Mouse (Mus musculus): ENCODE measurements at regions not wholly inside any gene's neighbourhood (a gene's known extent, or its start where the extent isn't known, plus 50 kb on each side); places are given as distances from the start of the nearest gene placed in this dataset.

- Histone ChIP-seq H3K27me3 (ENCODE audit: control insufficient read depth in 1 of 2, insufficient read depth in 2 of 2, low read length in 2 of 2) (peaks cover 0 to 2% of the 10 kb centered on the region in 2 experiments; a peak in 1 of 4 replicates), H3K9ac (ENCODE audit: control insufficient read depth, low read depth, low read length, poor library complexity, severe bottlenecking) (no peak overlapping the region), H3K79me2 (ENCODE audit: control insufficient read depth, insufficient read depth, low read length, poor library complexity) (no peaks in the 10 kb centered on the region), H3K4me1 (ENCODE audit: control insufficient read depth in 1 of 2, insufficient read depth in 2 of 2, low read length in 2 of 2) (no peaks in the 10 kb centered on the region), H3K9me3 (replicated peaks; ENCODE audit: insufficient read depth, low read length) (no peaks in the 10 kb centered on the region), H3K36me3 (ENCODE audit: control insufficient read depth in 1 of 2, insufficient read depth in 2 of 2, low read length in 2 of 2) (no peaks in the 10 kb centered on the region), H3K27ac (ENCODE audit: control insufficient read depth, low read depth, low read length) (no peak overlapping the region), H3K4me3 (ENCODE audit: control insufficient read depth in 1 of 2, insufficient read depth in 1 of 2, low read depth in 2 of 2, low read length in 2 of 2) (no peak overlapping the region)
- DNase-seq (ENCODE audit: low read depth, low spot score) = no peak
- TF ChIP-seq USF1 (IDR thresholded peaks at IDR 0.05; ENCODE audit: low read depth, low read length) = no peak
- TF ChIP-seq TCF12 (IDR thresholded peaks at IDR 0.05; ENCODE audit: low read depth, low read length) = no peak
- no peak for TF ChIP-seq HCFC1 (IDR thresholded peaks at IDR 0.05; ENCODE audit: low read depth, low read length)
- TF ChIP-seq EP300 (IDR thresholded peaks at IDR 0.05; ENCODE audit: low read depth in 1 of 2, low read length in 2 of 2) = no peak
- no peak for TF ChIP-seq MEF2A (IDR thresholded peaks at IDR 0.05; ENCODE audit: extremely low read depth, insufficient replicate concordance, low read depth, low read length, poor library complexity, severe bottlenecking)
- no peak for TF ChIP-seq BHLHE40 (IDR thresholded peaks at IDR 0.05; ENCODE audit: borderline replicate concordance, low read depth, low read length)
- TF ChIP-seq ZC3H11A (IDR thresholded peaks at IDR 0.05; ENCODE audit: low read depth, low read length) = no peak
- no peak for TF ChIP-seq ZNF384 (IDR thresholded peaks at IDR 0.05; ENCODE audit: low read depth, low read length)
- no peak for TF ChIP-seq MAZ (IDR thresholded peaks at IDR 0.05; ENCODE audit: low read depth, low read length)
- TF ChIP-seq MYC (IDR thresholded peaks at IDR 0.05; ENCODE audit: low read depth, low read length) = no peak
- no peak for TF ChIP-seq CHD2 (IDR thresholded peaks at IDR 0.05; ENCODE audit: low read length)
These were observed 127.1 kb downstream of the Slc38a4 start for GRCm38 (mm10) chr15:96928692-96929091.

DNA sequence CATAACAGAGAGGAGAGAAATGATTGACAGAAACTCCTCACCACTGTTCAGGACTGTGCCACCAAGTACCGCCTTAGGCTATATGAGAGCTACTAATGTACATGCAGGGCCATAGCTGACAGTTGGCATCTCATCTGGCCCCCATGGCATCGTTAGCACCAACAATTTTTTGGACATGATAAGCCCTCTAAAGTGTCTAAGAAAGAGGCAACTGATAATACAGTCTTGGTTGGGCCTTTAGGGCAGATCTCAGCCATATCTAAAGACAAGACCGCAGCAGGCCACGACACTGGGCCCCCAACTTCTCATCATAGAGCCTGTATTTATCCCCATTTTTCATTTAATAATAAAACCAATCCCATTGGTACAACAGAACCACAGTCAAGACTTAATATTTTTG is 128.1 kb downstream of the Slc38a4 start:
- TF ChIP-seq UBTF (IDR thresholded peaks at IDR 0.05; ENCODE audit: borderline replicate concordance, insufficient read depth, low read depth, low read length) (no peak), KAT2A (conservative IDR thresholded peaks at IDR 0.05; ENCODE audit: low read depth, low read length) (no peak), CTCF (IDR thresholded peaks at IDR 0.05 in 2 of 3, conservative IDR thresholded peaks at IDR 0.05 in 1 of 3; ENCODE audit: control insufficient read depth in 1 of 3, insufficient read depth in 1 of 3, low read depth in 2 of 3, low read length in 3 of 3, poor library complexity in 1 of 3, severe bottlenecking in 1 of 3) (no peak), MAX (IDR thresholded peaks at IDR 0.05; ENCODE audit: low read length) (no peak), TCF12 (IDR thresholded peaks at IDR 0.05; ENCODE audit: low read depth, low read length) (no peak), POLR2A (IDR thresholded peaks at IDR 0.05; ENCODE audit: control insufficient read depth in 1 of 2, insufficient read depth in 1 of 2, low read depth in 1 of 2, low read length in 2 of 2, poor library complexity in 1 of 2) (no peak), MAFK (IDR thresholded peaks at IDR 0.05; ENCODE audit: borderline replicate concordance, low read depth, low read length) (no peak), CHD1 (IDR thresholded peaks at IDR 0.05; ENCODE audit: low read depth, low read length) (no peak), TAL1 (IDR thresholded peaks at IDR 0.05; ENCODE audit: low read length) (no peak), MYB (IDR thresholded peaks at IDR 0.05; ENCODE audit: low read depth, low read length) (no peak), ZC3H11A (IDR thresholded peaks at IDR 0.05; ENCODE audit: low read depth, low read length) (no peak)
- Histone ChIP-seq H3K9ac (ENCODE audit: control insufficient read depth, low read depth, low read length, poor library complexity, severe bottlenecking) (no peak overlapping the region), H3K27ac (ENCODE audit: control insufficient read depth, low read depth, low read length) (no peak overlapping the region), H3K4me3 (ENCODE audit: control insufficient read depth in 1 of 2, insufficient read depth in 1 of 2, low read depth in 2 of 2, low read length in 2 of 2) (no peak overlapping the region), H3K27me3 (ENCODE audit: control insufficient read depth in 1 of 2, insufficient read depth in 2 of 2, low read length in 2 of 2) (peaks cover 0 to 2% of the 10 kb centered on the region in 2 experiments; a peak in 1 of 4 replicates), H3K36me3 (ENCODE audit: control insufficient read depth in 1 of 2, insufficient read depth in 2 of 2, low read length in 2 of 2) (no peaks in the 10 kb centered on the region), H3K79me2 (ENCODE audit: control insufficient read depth, insufficient read depth, low read length, poor library complexity) (no peaks in the 10 kb centered on the region), H3K9me3 (replicated peaks; ENCODE audit: insufficient read depth, low read length) (no peaks in the 10 kb centered on the region), H3K4me1 (ENCODE audit: control insufficient read depth in 1 of 2, insufficient read depth in 2 of 2, low read length in 2 of 2) (no peaks in the 10 kb centered on the region)
- DNase-seq (ENCODE audit: low read depth, low spot score) = no peak

All from MEL (cell line).